25 mouse cellular contexts compared by ENCODE assay signal in genomic region chr2:79050495-79051046, GRCm38 (mm10).
DNase-seq lines count a peak whose midpoint lies in the region; ATAC-seq and TF ChIP-seq lines count a peak whose summit lies in the region.
"Had no signal": no experiment of that assay in that cellular context is flagged by ENCODE, and none has a peak within 500 bp of the region (broad histone marks: within the 10 kb centered on the region; RNA-seq: fewer than 3 reads in every experiment).

No protein-coding gene starts in this region.

- TF ChIP-seq CTCF in bone marrow macrophage, adult 2 months (IDR thresholded peaks at IDR 0.05; ENCODE audit: low read depth, low read length) = no peak

- H3K4me1 ChIP-seq in bone marrow macrophage, adult 2 months (ENCODE audit: control insufficient read depth, insufficient read depth, low read length) = peaks cover 27% of the 10 kb centered on the region
- H3K4me1 ChIP-seq: liver, embryonic 15.5 days; stomach, embryonic 15.5 days had no signal

- peak; percentile 49 for DNase-seq in CD4-positive, CD25-positive, alpha-beta regulatory T cell, adult 2 months (ENCODE audit: low read depth, low spot score)
- DNase-seq in adrenal gland, postnatal 14 days = no peak
- DNase-seq in Muller cell, postnatal 12 days (ENCODE audit: inconsistent ontology term) = no peak
- DNase-seq in cerebellum, postnatal 10 days = no peak
- DNase-seq: adrenal gland, adult 2 months; gastrocnemius, postnatal 14 days; heart, adult 2 months; heart, postnatal 36 days; kidney, adult 9 months; kidney, postnatal 14 days; lung, postnatal 4 days; right cerebral cortex, postnatal 14 days; spleen, adult 18-20 months; thymus, adult 2 months had no signal

- peak overlapping the region; percentile 84 for H3K27ac ChIP-seq in bone marrow macrophage, adult 2 months (ENCODE audit: insufficient read depth, low read depth, low read length)
- H3K27ac ChIP-seq: embryonic facial prominence, embryonic 10.5 days; forebrain, embryonic 15.5 days; heart, adult 2 months; hindbrain, embryonic 14.5 days; liver, embryonic 15.5 days; midbrain, embryonic 10.5 days; stomach, embryonic 15.5 days had no signal

- no peak overlapping the region for H3K4me3 ChIP-seq in bone marrow macrophage, adult 2 months (ENCODE audit: insufficient read depth, low read length)
- H3K4me3 ChIP-seq: embryonic facial prominence, embryonic 10.5 days; forebrain, embryonic 15.5 days; heart, adult 2 months; liver, embryonic 15.5 days; midbrain, embryonic 10.5 days; stomach, embryonic 15.5 days had no signal

- ATAC-seq in inflammation-experienced regulatory T-cells, adult 6 months = peak; percentile 70
- ATAC-seq in neutrophil, adult 5-6 weeks (ENCODE audit: extremely low read depth, insufficient number of reproducible peaks, low FRiP score, poor library complexity, severe bottlenecking) = 0 out of 2 replicates have a peak, but pooled peaks have one; percentile 23
- ATAC-seq: forebrain, embryonic 15.5 days; intestine, embryonic 16.5 days; Patski had no signal

- TF ChIP-seq POLR2A in bone marrow macrophage, adult 2 months (IDR thresholded peaks at IDR 0.05; ENCODE audit: borderline replicate concordance, low read depth, low read length) = no peak
